Mouse (Mus musculus) hindlimb bud, embryonic 11.5 days (tissue): ENCODE results near the gene Tmem72.

Experiments
- DNase-seq: peaks from one replicate; pipeline ENCODE4 v3.0.0-alpha.2; 2012; ENCODE audit warnings: low read depth, low spot score; ENCODE audit errors: extremely low spot score

The Tmem72 gene

GRCm38 (mm10) chr6:116651437-116652118 lies 65.1 kb downstream of the Tmem72 start:
- DNase-seq, result no peak

- no peak for DNase-seq
These were observed 66.3 kb downstream of the Tmem72 start, which contains the start of gene Depp1 for GRCm38 (mm10) chr6:116650406-116650805. Gene Depp1 (plus strand): TSS chr6:116650609.

GRCm38 (mm10) chr6:116649811-116650210 lies 66.9 kb downstream of the Tmem72 start:
- no peak for DNase-seq

- no peak for DNase-seq
These were observed 69.0 kb downstream of the Tmem72 start for GRCm38 (mm10) chr6:116647763-116648162.

- DNase-seq, result no peak
These were observed 72.4 kb downstream of the Tmem72 start for GRCm38 (mm10) chr6:116644335-116644734.

- no peak for DNase-seq
These were observed 72.8 kb downstream of the Tmem72 start for GRCm38 (mm10) chr6:116643881-116644280.

GRCm38 (mm10) chr6:116642942-116643341 lies 73.8 kb downstream of the Tmem72 start:
- no peak for DNase-seq

GRCm38 (mm10) chr6:116639663-116640062 lies 77.0 kb downstream of the Tmem72 start:
- no peak for DNase-seq

GRCm38 (mm10) chr6:116638871-116639270 lies 77.8 kb downstream of the Tmem72 start:
- DNase-seq, result no peak

- no peak for DNase-seq
These were observed 79.2 kb downstream of the Tmem72 start for GRCm38 (mm10) chr6:116637496-116637895.

- no peak for DNase-seq
These were observed 80.0 kb downstream of the Tmem72 start for GRCm38 (mm10) chr6:116636581-116637235.

GRCm38 (mm10) chr6:116635251-116636180 lies 81.2 kb downstream of the Tmem72 start:
- DNase-seq, result no peak

GRCm38 (mm10) chr6:116633741-116634695 lies 82.7 kb downstream of the Tmem72 start:
- no peak for DNase-seq

- no peak for DNase-seq
These were observed 84.6 kb downstream of the Tmem72 start for GRCm38 (mm10) chr6:116632129-116632528.

- DNase-seq, result no peak
These were observed 86.9 kb downstream of the Tmem72 start for GRCm38 (mm10) chr6:116629766-116630165.
